Mouse (Mus musculus) hindbrain, embryonic 13.5 days (tissue): ENCODE results near the gene Zc2hc1b. TPM values are rescaled to one million over a fixed set of nuclear protein-coding genes. Genes with fewer than 3 reads are reported as not detected.

Experiments used
- ATAC-seq: fragments of 200-750 bp; cut with Nextera tagmentation; 2 replicates; pipeline ENCODE4 v1.8.0; 2017; ENCODE audit warnings: moderate TSS enrichment; ENCODE audit not compliant: low FRiP score
- H3K27ac ChIP-seq: fragments of 300-500 bp; sonication (generic); 2 replicates; pipeline ENCODE4 v1.5.1; 2015; ENCODE audit warnings: inconsistent platforms, mild to moderate bottlenecking, moderate library complexity
- H3K27me3 ChIP-seq: fragments of 300-500 bp; sonication (generic); 2 replicates; pipeline ENCODE4 v1.6.1; 2015; ENCODE audit warnings: mild to moderate bottlenecking, inconsistent platforms
- H3K36me3 ChIP-seq: fragments of 300-500 bp; sonication (generic); 2 replicates; pipeline ENCODE4 v1.6.1; 2015; ENCODE audit warnings: mild to moderate bottlenecking, inconsistent platforms
- H3K4me1 ChIP-seq: fragments of 300-500 bp; sonication (generic); replicated peaks from 2 replicates; pipeline ENCODE4 v1.6.1; 2015; ENCODE audit warnings: inconsistent platforms
- H3K4me2 ChIP-seq: fragments of 300-500 bp; sonication (generic); 2 replicates; pipeline ENCODE4 v1.6.1; 2015; ENCODE audit warnings: inconsistent platforms, mild to moderate bottlenecking, moderate library complexity
- H3K4me3 ChIP-seq: fragments of 300-500 bp; sonication (generic); 2 replicates; pipeline ENCODE4 v1.5.1; 2015; ENCODE audit warnings: mild to moderate bottlenecking, inconsistent platforms
- H3K9ac ChIP-seq: fragments of 300-500 bp; sonication (generic); 2 replicates; pipeline ENCODE4 v1.6.1; 2015; ENCODE audit warnings: mild to moderate bottlenecking, inconsistent platforms
- H3K9me3 ChIP-seq: fragments of 300-500 bp; sonication (generic); 2 replicates; pipeline ENCODE4 v1.6.1; 2016; ENCODE audit warnings: inconsistent platforms
- WGBS: fragments of 180-500 bp; shearing (Covaris S2); methylation state at CpG from one replicate; pipeline ENCODE4 v1.1.7; 2015; 5-methylcytosine and 5-hydroxymethylcytosine counted together
- polyA plus RNA-seq: library from polyadenylated mRNA; unstranded; fragments of >200 nt; fragmentation: Nextera tagmentation; extraction: Ambion mirVana; gene quantifications from 2 replicates; pipeline ENCODE4 v1.2.1, GENCODE M21; 2015

Gene Zc2hc1b
- polyA plus RNA-seq, 1 experiment from 2014 or later = not detected

DNA sequence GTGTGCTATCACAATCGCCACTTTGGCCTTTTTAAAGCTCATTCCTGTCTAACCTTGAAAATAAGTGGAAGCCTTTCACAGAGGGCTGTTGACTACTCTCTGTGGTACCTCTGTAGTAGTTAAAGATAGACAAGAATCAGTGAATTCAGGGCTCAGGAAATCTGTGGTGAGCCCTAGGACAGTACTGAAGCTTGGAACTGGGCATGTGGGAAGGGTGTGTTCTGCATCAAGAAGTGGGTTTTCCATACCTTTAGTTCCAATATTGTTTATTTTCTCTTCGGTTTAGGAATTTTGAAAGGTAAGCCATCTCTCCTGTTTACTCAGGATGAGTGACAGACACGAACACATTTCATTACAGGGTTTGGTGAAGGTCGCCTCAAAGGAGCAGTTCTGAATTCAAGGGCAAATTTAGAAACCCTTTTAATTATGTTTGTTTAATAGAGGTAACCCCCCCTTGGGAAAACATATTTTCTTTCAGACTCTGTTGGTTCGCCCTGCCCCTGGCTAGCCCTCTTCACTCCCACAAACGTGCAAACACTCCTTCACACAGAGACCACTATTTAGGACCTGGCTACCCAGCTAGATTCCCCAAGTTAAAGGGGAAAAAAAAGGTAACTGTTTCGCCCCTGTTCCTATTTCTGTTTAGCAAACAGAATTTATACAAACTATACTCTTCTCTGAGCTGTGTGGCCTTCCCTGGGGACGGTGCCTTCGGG is 70.8 kb downstream of the Zc2hc1b start:
- Histone ChIP-seq H3K9me3 (no peaks in the 10 kb centered on the region), H3K36me3 (no peaks in the 10 kb centered on the region), H3K4me3 (no peak overlapping the region), H3K4me1 (peaks cover 29% of the 10 kb centered on the region), H3K27me3 (no peaks in the 10 kb centered on the region), H3K9ac (no peak overlapping the region), H3K27ac (peak overlapping the region; percentile 55; the same call in 1 of the 2 replicates), H3K4me2 (no peak overlapping the region)
- no peak for ATAC-seq
- 55% methylated on average over 9 of the region's 9 CpGs for WGBS

DNA sequence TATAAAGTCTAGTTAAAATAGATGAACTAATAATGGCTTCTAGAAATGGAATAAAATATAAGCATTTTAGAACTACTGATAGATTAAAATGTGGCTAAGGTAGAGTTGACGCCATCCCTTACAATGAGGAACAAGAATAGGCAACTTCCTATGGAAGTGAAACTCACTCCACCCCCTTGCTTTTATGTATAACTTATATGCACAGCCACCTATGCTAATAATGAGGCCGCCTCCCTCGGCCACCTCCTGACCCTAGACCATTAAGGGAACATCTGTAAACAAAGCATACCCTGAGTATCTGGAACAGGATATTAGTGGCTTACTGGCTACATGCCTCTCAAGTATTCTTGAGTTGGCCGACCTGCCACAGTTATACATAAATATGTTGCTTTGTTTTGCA is 74.0 kb downstream of the Zc2hc1b start:
- Histone ChIP-seq H3K36me3 (no peaks in the 10 kb centered on the region), H3K9ac (no peak overlapping the region), H3K9me3 (no peaks in the 10 kb centered on the region), H3K4me2 (no peak overlapping the region), H3K27me3 (no peaks in the 10 kb centered on the region), H3K4me3 (no peak overlapping the region), H3K27ac (no peak overlapping the region), H3K4me1 (peaks cover 14% of the 10 kb centered on the region)
- 82% methylated on average over 4 of the region's 4 CpGs for WGBS
- no peak for ATAC-seq

DNA sequence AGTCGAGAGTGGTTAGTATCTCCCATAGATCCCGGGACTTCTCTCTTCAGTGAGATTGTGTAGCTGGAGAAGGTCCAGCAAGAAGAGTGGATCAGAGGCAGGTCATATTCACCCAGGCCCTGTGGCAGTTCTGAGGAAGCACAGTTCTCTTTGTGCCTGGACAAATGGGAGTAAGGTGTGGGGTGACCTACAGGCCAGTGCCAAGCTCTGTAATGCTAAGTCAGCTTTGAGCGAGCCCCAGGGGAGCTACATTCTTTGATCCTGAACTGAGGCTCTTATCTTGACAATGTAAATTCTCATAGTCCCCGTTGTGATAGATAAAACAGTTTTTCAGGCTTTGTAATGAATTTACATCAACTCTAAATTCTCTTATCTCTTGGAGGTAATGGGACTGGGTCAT is 75.5 kb downstream of the Zc2hc1b start:
- Histone ChIP-seq H3K4me1 (no peaks in the 10 kb centered on the region), H3K4me2 (no peak overlapping the region), H3K9me3 (no peaks in the 10 kb centered on the region), H3K27ac (no peak overlapping the region), H3K4me3 (no peak overlapping the region), H3K36me3 (no peaks in the 10 kb centered on the region), H3K27me3 (no peaks in the 10 kb centered on the region), H3K9ac (no peak overlapping the region)
- no peak for ATAC-seq
- 73% methylated on average over 4 of the region's 4 CpGs for WGBS

DNA sequence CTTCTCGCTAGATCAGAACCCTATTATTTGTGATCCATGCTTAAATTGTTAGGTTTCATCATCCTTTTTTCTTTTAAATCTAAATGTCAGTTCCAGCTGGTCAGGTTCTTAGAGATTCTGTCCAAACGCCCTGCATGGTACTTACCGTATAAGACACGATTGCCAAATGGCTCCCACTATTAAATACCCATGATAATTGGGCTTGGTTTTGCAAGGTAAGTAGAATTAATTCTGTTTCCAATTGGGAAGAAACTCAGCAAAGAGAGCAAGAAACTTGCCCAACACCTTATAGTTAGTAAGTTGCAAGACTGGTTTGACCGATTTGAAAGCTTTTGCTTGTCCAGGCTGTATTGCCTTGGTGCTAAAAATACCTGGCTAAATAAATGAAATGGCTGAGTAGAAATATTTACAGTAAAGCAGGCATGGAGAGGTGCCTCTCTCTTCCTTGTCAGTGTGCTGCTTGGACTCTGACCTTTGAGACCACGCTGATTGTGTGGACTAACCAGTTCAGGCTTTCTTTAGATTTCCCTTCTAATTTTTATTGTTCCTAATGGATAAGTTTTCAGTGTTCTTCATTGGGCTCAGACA is 77.7 kb downstream of the Zc2hc1b start:
- Histone ChIP-seq H3K4me3 (no peak overlapping the region), H3K4me2 (no peak overlapping the region), H3K36me3 (no peaks in the 10 kb centered on the region), H3K27me3 (no peaks in the 10 kb centered on the region), H3K27ac (no peak overlapping the region), H3K9me3 (no peaks in the 10 kb centered on the region), H3K9ac (no peak overlapping the region), H3K4me1 (no peaks in the 10 kb centered on the region)
- WGBS = 90% methylated on average over 6 of the region's 6 CpGs
- no peak for ATAC-seq

Other genes starting within 250 kb of the Zc2hc1b start
- gene Stx11, start 213.7 kb downstream of the Zc2hc1b start, polyA plus RNA-seq = 1.2 and 1.3 TPM in 2 replicates
- gene Sf3b5, start 172.7 kb downstream of the Zc2hc1b start, polyA plus RNA-seq = 26.0 and 27.1 TPM in 2 replicates
- gene Plagl1, start 117.5 kb downstream of the Zc2hc1b start, polyA plus RNA-seq = 32.3 and 34.2 TPM in 2 replicates
- gene Ltv1, start 15.1 kb upstream of the Zc2hc1b start, polyA plus RNA-seq = 36.5 and 40.8 TPM in 2 replicates